Mouse (Mus musculus) retina, embryonic 14.5 days (tissue): ENCODE results near the gene Havcr2.
"Not testable (repeated sequence)": the region's sequence is repeated elsewhere in the genome, so short reads cannot be mapped to it uniquely, and the experiment has no call there.

Experiments used
- DNase-seq: peaks from one replicate; pipeline ENCODE4 v3.0.0-alpha.2; 2015; ENCODE audit warnings: low spot score

The Havcr2 gene

GRCm38 (mm10) chr11:46461362-46461761, 6.6 kb downstream of the Havcr2 start:
- no peak for DNase-seq

- DNase-seq, result no peak
Measured at GRCm38 (mm10) chr11:46461931-46462330, 7.2 kb downstream of the Havcr2 start.

DNA sequence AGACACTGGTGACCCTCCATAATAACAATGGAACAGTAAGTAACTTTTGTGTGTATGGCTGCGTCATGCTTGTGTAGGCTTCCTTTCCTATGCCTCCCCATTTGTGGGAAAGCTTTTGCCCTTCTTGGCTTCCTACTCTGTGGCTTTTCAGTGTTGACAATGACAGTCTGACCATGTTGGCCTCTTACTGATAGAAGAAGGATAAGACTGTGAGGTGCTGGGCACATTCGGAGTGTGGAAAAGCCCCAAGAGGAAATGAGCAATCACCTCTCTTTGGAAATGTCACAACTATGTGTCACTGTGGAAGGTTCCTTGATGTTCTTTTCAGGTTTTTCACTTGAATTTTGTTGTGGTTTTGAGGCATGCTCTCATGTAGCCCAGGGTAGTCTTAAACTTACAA, 12.1 kb downstream of the Havcr2 start:
- no peak for DNase-seq

- DNase-seq, result no peak
Measured at GRCm38 (mm10) chr11:46474220-46474619, 19.5 kb downstream of the Havcr2 start.

GRCm38 (mm10) chr11:46479311-46479710, 24.6 kb downstream of the Havcr2 start:
- no peak for DNase-seq

GRCm38 (mm10) chr11:46480517-46480916, 25.8 kb downstream of the Havcr2 start:
- no peak for DNase-seq

DNA sequence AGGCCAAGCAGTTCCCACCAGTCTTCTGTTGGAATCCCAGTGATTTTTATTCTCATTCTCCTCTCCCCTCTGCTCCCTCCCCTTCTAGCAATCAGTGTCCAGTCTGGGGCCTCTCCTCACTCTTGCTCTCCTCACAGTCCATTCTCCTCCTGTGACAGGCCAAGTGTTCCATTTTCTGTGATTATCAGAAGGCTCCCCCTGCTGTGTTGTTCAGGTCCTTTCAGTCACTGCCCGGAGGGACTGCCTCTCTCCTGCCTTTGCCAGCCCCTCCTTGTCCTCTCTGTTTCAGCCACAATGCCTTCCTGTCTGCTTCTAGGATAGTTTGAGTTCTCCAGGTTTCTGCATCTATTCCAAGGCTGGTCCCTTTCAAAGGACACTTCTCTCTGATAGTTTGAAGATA, 33.5 kb downstream of the Havcr2 start:
- DNase-seq, result peak; percentile 8

DNA sequence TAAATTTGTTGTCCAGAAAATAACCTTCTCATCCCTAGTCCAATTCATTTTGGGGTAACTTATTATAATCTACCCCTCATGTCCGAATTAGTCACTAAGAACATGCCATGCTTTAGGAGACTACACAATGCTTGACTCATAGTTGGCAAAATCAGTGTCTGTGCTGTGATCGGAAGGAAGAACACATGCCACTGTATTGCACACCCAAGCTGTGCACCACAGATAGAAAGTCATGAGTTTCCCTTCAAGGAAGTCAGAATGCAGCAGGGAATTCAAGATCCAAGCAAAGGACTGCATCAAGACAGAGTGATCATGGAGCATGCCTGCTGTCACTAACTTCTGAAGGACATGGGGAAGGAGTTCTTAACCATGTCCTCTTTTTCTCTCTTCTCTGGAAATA, 33.9 kb downstream of the Havcr2 start:
- no peak for DNase-seq

DNA sequence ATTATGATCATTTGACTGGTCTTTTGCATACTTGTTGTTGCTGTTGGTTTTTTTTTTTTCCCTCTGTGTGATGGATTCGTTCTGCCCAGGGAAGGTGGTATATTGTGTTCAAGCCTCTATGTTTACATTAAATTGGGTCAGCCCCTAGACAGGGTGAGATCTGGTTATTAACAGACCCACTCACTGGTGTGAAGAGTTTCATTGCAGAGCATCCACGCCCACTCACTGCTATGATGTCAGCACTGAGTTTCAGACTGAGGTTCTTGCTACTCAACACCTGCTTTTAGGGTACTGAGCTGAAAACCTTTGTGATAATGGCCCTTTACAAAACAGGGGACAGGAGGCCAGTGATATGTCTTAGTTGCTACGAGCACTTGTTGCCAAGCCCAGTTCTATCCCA, 52.4 kb downstream of the Havcr2 start:
- no peak for DNase-seq

DNA sequence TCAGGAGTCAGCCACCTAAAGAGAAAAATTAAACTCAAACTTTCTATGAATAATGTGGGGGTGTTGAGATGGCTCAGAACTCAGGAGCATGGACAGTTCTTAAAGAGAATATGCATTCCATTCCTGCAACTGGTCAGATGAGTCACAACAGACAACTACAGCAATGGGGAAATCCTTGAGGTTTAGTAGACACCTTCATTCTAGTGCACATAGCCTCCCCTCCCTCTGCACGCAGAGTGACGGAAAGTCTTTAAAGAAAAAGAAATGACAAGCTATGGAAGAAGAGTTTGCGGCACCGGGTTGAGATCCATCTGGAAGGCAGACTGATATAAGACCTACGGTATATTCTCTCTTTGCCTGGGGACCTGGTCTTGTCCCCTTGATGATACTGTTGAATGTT, 55.2 kb downstream of the Havcr2 start:
- no peak for DNase-seq

DNA sequence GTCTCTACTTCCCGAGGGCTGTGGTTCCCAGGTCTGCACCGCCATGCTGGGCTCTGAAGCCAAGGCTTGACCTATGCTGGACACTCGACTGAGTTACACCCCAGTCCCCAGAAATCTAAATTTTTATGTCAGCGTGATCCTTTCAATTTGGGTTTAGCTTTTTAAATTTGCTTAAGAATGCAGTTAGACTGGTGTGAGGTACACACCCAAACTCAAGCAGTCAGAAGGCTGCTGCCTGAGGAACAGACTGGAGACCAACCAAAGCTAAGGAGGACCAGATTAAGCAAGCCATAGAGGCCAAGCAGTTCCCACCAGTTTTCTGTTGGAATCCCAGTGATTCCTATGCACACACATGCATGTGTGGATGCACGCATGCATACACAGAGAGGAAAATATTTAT, 66.6 kb downstream of the Havcr2 start:
- not testable (repeated sequence) for DNase-seq

- DNase-seq, result no peak
Measured at GRCm38 (mm10) chr11:46522719-46523118, 68.0 kb downstream of the Havcr2 start.

GRCm38 (mm10) chr11:46523912-46524311, 69.2 kb downstream of the Havcr2 start, which contains the start of gene Gm12169:
Gene Gm12169 (plus strand): TSS chr11:46524212.
- no peak for DNase-seq

DNA sequence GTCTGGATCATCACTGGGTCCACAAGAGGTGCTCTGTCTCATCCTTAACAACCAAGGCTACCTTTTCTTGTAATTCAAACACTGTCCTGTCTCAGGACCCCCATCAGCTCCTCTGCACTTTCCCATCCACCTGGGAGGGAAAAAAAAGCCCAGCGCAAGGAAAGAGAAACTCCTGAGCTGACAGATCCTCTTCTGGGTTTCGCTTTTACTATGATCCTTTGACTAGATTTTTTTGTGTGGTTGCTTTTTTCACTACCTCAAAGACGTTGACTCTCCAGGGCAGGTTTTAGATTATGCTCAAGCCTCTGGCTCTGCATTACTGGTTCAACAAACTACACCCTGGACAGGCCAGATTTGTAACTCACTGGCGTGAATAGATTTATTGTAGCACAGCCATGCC, 75.4 kb downstream of the Havcr2 start:
- DNase-seq, result no peak
